Mouse (Mus musculus): ENCODE measurements around the gene Ahsg. TPM values are rescaled to one million over a fixed set of nuclear protein-coding genes. Genes with fewer than 3 reads are reported as not detected.

Gene Ahsg
- polyA plus RNA-seq, 2 experiments: 1.4 TPM; not detected in 1

- H3K4me3 ChIP-seq (replicated peaks; ENCODE audit: low read length): no peak overlapping the region
- 97% methylated on average over 5 of the region's 5 CpGs for WGBS
- no peak for ATAC-seq (ENCODE audit: low FRiP score, low read depth)
These were observed 30.7 kb downstream of the Ahsg start for GRCm38 (mm10) chr16:22921761-22922160.

GRCm38 (mm10) chr16:22922433-22922832 is 31.4 kb downstream of the Ahsg start:
- Histone ChIP-seq H3K27me3 (ENCODE audit: control insufficient read depth, insufficient read depth, low read length) (no peaks in the 10 kb centered on the region), H3K9me3 (ENCODE audit: control insufficient read depth, low read length) (no peaks in the 10 kb centered on the region), H3K9ac (ENCODE audit: low read depth, low read length, severe bottlenecking) (no peak overlapping the region), H3K27ac (replicated peaks; ENCODE audit: low read depth, low read length) (no peak overlapping the region), H3K36me3 (ENCODE audit: control insufficient read depth, insufficient read depth, low read length) (no peaks in the 10 kb centered on the region), H3K4me3 (replicated peaks; ENCODE audit: low read length) (no peak overlapping the region), H3K4me2 (replicated peaks; ENCODE audit: low read depth, low read length, severe bottlenecking) (no peak overlapping the region), H3K4me1 (ENCODE audit: control insufficient read depth, insufficient read depth, low read length) (no peaks in the 10 kb centered on the region)
- no peak for DNase-seq (ENCODE audit: low spot score)
- no peak for TF ChIP-seq POLR2A (IDR thresholded peaks at IDR 0.05; ENCODE audit: borderline replicate concordance, extremely low read depth, insufficient read depth, insufficient read length)
- WGBS: 83% methylated on average over 4 of the region's 4 CpGs
- ATAC-seq (ENCODE audit: low FRiP score, low read depth): no peak

More at GRCm38 (mm10) chr16:22921761-22922160, 30.7 kb downstream of the Ahsg start:
- no peaks in the 10 kb centered on the region for H3K9me3 ChIP-seq (ENCODE audit: control insufficient read depth, low read length)
- H3K9ac ChIP-seq (ENCODE audit: low read depth, low read length, severe bottlenecking): no peak overlapping the region
- H3K27me3 ChIP-seq (ENCODE audit: control insufficient read depth, insufficient read depth, low read length): no peaks in the 10 kb centered on the region
- H3K36me3 ChIP-seq (ENCODE audit: control insufficient read depth, insufficient read depth, low read length): no peaks in the 10 kb centered on the region
- no peaks in the 10 kb centered on the region for H3K4me1 ChIP-seq (ENCODE audit: control insufficient read depth, insufficient read depth, low read length)
- H3K4me2 ChIP-seq (replicated peaks; ENCODE audit: low read depth, low read length, severe bottlenecking): no peak overlapping the region
- no peak for DNase-seq (ENCODE audit: low spot score)
- TF ChIP-seq POLR2A (IDR thresholded peaks at IDR 0.05; ENCODE audit: borderline replicate concordance, extremely low read depth, insufficient read depth, insufficient read length): no peak
- no peak overlapping the region for H3K27ac ChIP-seq (replicated peaks; ENCODE audit: low read depth, low read length)

GRCm38 (mm10) chr16:22929575-22929974 is 38.5 kb downstream of the Ahsg start:
- H3K27me3 ChIP-seq (ENCODE audit: control insufficient read depth, insufficient read depth, low read length): no peaks in the 10 kb centered on the region
- H3K4me1 ChIP-seq (ENCODE audit: control insufficient read depth, insufficient read depth, low read length): no peaks in the 10 kb centered on the region
- no peak overlapping the region for H3K27ac ChIP-seq (replicated peaks; ENCODE audit: low read depth, low read length)
- H3K9me3 ChIP-seq (ENCODE audit: control insufficient read depth, low read length): no peaks in the 10 kb centered on the region
- no peak overlapping the region for H3K4me3 ChIP-seq (replicated peaks; ENCODE audit: low read length)
- no peak for TF ChIP-seq POLR2A (IDR thresholded peaks at IDR 0.05; ENCODE audit: borderline replicate concordance, extremely low read depth, insufficient read depth, insufficient read length)
- DNase-seq (ENCODE audit: low spot score) (no peak), ATAC-seq (ENCODE audit: low FRiP score, low read depth) (no peak)
- H3K4me2 ChIP-seq (replicated peaks; ENCODE audit: low read depth, low read length, severe bottlenecking): no peak overlapping the region
- WGBS: 81% methylated on average over 6 of the region's 6 CpGs
- no peaks in the 10 kb centered on the region for H3K36me3 ChIP-seq (ENCODE audit: control insufficient read depth, insufficient read depth, low read length)
- no peak overlapping the region for H3K9ac ChIP-seq (ENCODE audit: low read depth, low read length, severe bottlenecking)

GRCm38 (mm10) chr16:22931431-22932200 is 40.5 kb downstream of the Ahsg start:
- Histone ChIP-seq H3K9me3 (ENCODE audit: control insufficient read depth, low read length) (no peaks in the 10 kb centered on the region), H3K36me3 (ENCODE audit: control insufficient read depth, insufficient read depth, low read length) (no peaks in the 10 kb centered on the region), H3K27ac (replicated peaks; ENCODE audit: low read depth, low read length) (no peak overlapping the region), H3K9ac (ENCODE audit: low read depth, low read length, severe bottlenecking) (no peak overlapping the region), H3K4me1 (ENCODE audit: control insufficient read depth, insufficient read depth, low read length) (no peaks in the 10 kb centered on the region), H3K4me3 (replicated peaks; ENCODE audit: low read length) (no peak overlapping the region), H3K27me3 (ENCODE audit: control insufficient read depth, insufficient read depth, low read length) (no peaks in the 10 kb centered on the region), H3K4me2 (replicated peaks; ENCODE audit: low read depth, low read length, severe bottlenecking) (no peak overlapping the region)
- ATAC-seq (ENCODE audit: low FRiP score, low read depth) (no peak), DNase-seq (ENCODE audit: low spot score) (no peak)
- TF ChIP-seq POLR2A (IDR thresholded peaks at IDR 0.05; ENCODE audit: borderline replicate concordance, extremely low read depth, insufficient read depth, insufficient read length): no peak
- 82% methylated on average over 11 of the region's 11 CpGs for WGBS

- 91% methylated on average over 12 of the region's 12 CpGs for WGBS
- Histone ChIP-seq H3K27ac (replicated peaks; ENCODE audit: low read depth, low read length) (no peak overlapping the region), H3K4me3 (replicated peaks; ENCODE audit: low read length) (no peak overlapping the region), H3K36me3 (ENCODE audit: control insufficient read depth, insufficient read depth, low read length) (no peaks in the 10 kb centered on the region), H3K9ac (ENCODE audit: low read depth, low read length, severe bottlenecking) (no peak overlapping the region), H3K9me3 (ENCODE audit: control insufficient read depth, low read length) (no peaks in the 10 kb centered on the region), H3K4me2 (replicated peaks; ENCODE audit: low read depth, low read length, severe bottlenecking) (no peak overlapping the region), H3K27me3 (ENCODE audit: control insufficient read depth, insufficient read depth, low read length) (no peaks in the 10 kb centered on the region), H3K4me1 (ENCODE audit: control insufficient read depth, insufficient read depth, low read length) (no peaks in the 10 kb centered on the region)
- DNase-seq (ENCODE audit: low spot score) (no peak), ATAC-seq (ENCODE audit: low FRiP score, low read depth) (no peak)
- no peak for TF ChIP-seq POLR2A (IDR thresholded peaks at IDR 0.05; ENCODE audit: borderline replicate concordance, extremely low read depth, insufficient read depth, insufficient read length)
These were observed 46.6 kb downstream of the Ahsg start for GRCm38 (mm10) chr16:22937631-22938030.
